Mouse (Mus musculus) stomach, embryonic 14.5 days (tissue): ENCODE measurements around the gene Tex26. TPM values are rescaled to one million over a fixed set of nuclear protein-coding genes. Genes with fewer than 3 reads are reported as not detected.

Experiments used
- ATAC-seq: fragments of 200-750 bp; cut with Nextera tagmentation; 2 replicates; pipeline ENCODE4 v1.8.0; 2017; ENCODE audit warnings: low read depth, moderate TSS enrichment; ENCODE audit not compliant: insufficient number of reproducible peaks, insufficient read depth, low FRiP score
- H3K27ac ChIP-seq: fragments of 300-500 bp; sonication (generic); 2 replicates; pipeline ENCODE4 v1.5.1; 2014; ENCODE audit warnings: mild to moderate bottlenecking, low read length, moderate library complexity, mixed read lengths
- H3K27me3 ChIP-seq: fragments of 300-500 bp; sonication (generic); 2 replicates; pipeline ENCODE4 v1.6.1; 2014; ENCODE audit warnings: low read length, control low read depth, mixed read lengths; ENCODE audit not compliant: control insufficient read depth, insufficient read depth
- H3K36me3 ChIP-seq: fragments of 300-500 bp; sonication (generic); 2 replicates; pipeline ENCODE4 v1.6.1; 2014; ENCODE audit warnings: mild to moderate bottlenecking, control low read depth, low read length, moderate library complexity, mixed read lengths; ENCODE audit not compliant: control insufficient read depth, insufficient read depth
- H3K4me1 ChIP-seq: fragments of 300-500 bp; sonication (generic); 2 replicates; pipeline ENCODE4 v1.6.1; 2014; ENCODE audit warnings: low read length, control low read depth, mixed read lengths; ENCODE audit not compliant: control insufficient read depth, insufficient read depth
- H3K4me2 ChIP-seq: fragments of 300-500 bp; sonication (generic); replicated peaks from 2 replicates; pipeline ENCODE4 v1.6.1; 2014; ENCODE audit warnings: low read depth, low read length, control low read depth
- H3K4me3 ChIP-seq: fragments of 300-500 bp; sonication (generic); 2 replicates; pipeline ENCODE4 v1.5.1; 2014; ENCODE audit warnings: low read depth, low read length, control low read depth
- H3K9ac ChIP-seq: fragments of 300-500 bp; sonication (generic); replicated peaks from 2 replicates; pipeline ENCODE4 v1.6.1; 2014; ENCODE audit warnings: low read depth, mild to moderate bottlenecking, control low read depth, low read length, moderate library complexity, mixed read lengths
- H3K9me3 ChIP-seq: fragments of 300-500 bp; sonication (generic); 2 replicates; pipeline ENCODE4 v1.6.1; 2016; ENCODE audit warnings: low read depth, low read length, control low read depth; ENCODE audit not compliant: control insufficient read depth
- WGBS: fragments of 180-500 bp; shearing (Covaris S2); extraction: QIAGEN DNeasy Blood & Tissue Kit; methylation state at CpG from one replicate; pipeline ENCODE4 v1.1.7; 2014; 5-methylcytosine and 5-hydroxymethylcytosine counted together
- polyA plus RNA-seq: library from polyadenylated mRNA; unstranded; fragments of >200 nt; fragmentation: Nextera tagmentation; extraction: Ambion mirVana; gene quantifications from 2 replicates; pipeline ENCODE4 v1.2.1, GENCODE M21; 2014

Gene Tex26
- polyA plus RNA-seq, 1 experiment from 2014 or later: 0.25 TPM

DNA sequence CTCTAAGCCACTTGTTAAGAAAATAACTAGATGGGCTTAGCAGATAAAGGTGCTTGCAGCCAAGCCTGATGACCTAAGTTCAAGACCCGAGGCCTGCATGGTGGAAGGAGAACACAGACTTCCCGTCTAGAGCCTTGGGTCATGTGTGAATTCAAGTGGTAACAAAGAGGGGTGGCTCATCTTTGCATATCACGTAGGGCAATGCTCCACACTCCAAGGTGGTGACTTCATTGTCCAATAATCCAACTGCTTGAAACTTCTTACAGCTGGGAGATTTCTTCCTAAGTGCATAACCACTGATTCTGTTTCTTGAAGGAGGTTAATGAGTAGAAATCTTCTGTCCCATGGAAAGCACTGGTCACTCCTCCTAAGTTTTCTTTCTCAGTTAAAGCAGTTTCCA is 22.6 kb downstream of the Tex26 start:
- Histone ChIP-seq H3K4me3 (no peak overlapping the region), H3K9ac (no peak overlapping the region), H3K4me1 (0 out of 2 replicates have a peak, but pooled peaks cover 11% of the 10 kb centered on the region), H3K27me3 (no peaks in the 10 kb centered on the region), H3K27ac (no peak overlapping the region), H3K36me3 (no peaks in the 10 kb centered on the region), H3K9me3 (no peaks in the 10 kb centered on the region), H3K4me2 (no peak overlapping the region)
- WGBS: 73% methylated on average over 3 of the region's 3 CpGs
- ATAC-seq: no peak

- 46% methylated on average over 5 of the region's 5 CpGs for WGBS
- Histone ChIP-seq H3K9ac (no peak overlapping the region), H3K4me2 (no peak overlapping the region), H3K4me1 (0 out of 2 replicates have a peak, but pooled peaks cover 11% of the 10 kb centered on the region), H3K9me3 (no peaks in the 10 kb centered on the region), H3K27ac (no peak overlapping the region), H3K36me3 (no peaks in the 10 kb centered on the region), H3K27me3 (no peaks in the 10 kb centered on the region), H3K4me3 (no peak overlapping the region)
- ATAC-seq: no peak
Observed at GRCm38 (mm10) chr5:149465305-149465704, 25.8 kb downstream of the Tex26 start.

DNA sequence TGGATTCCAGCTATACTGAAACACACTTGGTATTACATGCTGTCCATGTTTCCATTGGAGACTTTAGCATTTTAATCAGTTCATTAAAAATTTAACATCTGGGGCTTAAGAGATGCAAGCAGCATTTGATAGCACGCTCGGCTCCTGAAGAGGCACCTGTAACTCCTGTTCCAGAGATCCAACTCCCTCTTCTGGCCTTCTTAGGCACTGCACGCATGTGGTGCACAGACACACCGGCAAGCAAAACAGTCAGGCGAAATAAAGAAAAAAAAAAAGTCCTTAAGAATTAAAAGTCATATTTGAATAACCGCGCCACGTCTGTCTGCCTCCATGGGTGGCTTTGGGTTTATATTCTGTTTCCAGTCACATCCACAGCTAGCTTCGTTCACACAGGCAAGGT is 34.7 kb downstream of the Tex26 start:
- Histone ChIP-seq H3K4me2 (no peak overlapping the region), H3K27me3 (no peaks in the 10 kb centered on the region)
- WGBS: 96% methylated on average over 9 of the region's 9 CpGs

GRCm38 (mm10) chr5:149474701-149475468 is 35.4 kb downstream of the Tex26 start:
- Histone ChIP-seq H3K36me3 (no peaks in the 10 kb centered on the region), H3K4me2 (no peak overlapping the region), H3K4me1 (no peaks in the 10 kb centered on the region), H3K4me3 (no peak overlapping the region), H3K9me3 (no peaks in the 10 kb centered on the region), H3K9ac (no peak overlapping the region), H3K27me3 (no peaks in the 10 kb centered on the region), H3K27ac (no peak overlapping the region)
- WGBS: 93% methylated on average over 16 of the region's 16 CpGs
- no peak for ATAC-seq

More for the DNA sequence above, 34.7 kb downstream of the Tex26 start:
- ATAC-seq: no peak
- Histone ChIP-seq H3K4me1 (no peaks in the 10 kb centered on the region), H3K9ac (no peak overlapping the region), H3K27ac (no peak overlapping the region), H3K4me3 (no peak overlapping the region), H3K36me3 (no peaks in the 10 kb centered on the region), H3K9me3 (no peaks in the 10 kb centered on the region)

DNA sequence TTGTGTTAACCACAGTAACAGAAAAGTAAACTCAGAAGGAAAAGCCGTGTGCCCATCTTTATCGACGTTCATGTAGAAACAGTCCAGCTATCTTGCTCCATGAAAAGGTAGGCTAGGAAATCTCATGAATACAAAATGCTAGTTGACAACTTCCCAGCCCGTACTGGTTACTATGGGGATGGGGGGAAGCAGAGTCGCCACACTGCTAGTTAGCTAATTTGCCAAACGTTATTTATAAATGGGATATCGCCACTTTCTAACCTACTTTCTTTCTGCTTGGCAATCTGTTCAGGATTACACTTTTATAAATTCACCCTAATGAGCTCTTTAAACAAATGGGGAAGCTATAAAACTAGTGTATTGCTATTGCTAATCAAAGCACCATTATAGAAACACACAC is 42.5 kb downstream of the Tex26 start:
- H3K36me3 ChIP-seq: no peaks in the 10 kb centered on the region
- 87% methylated on average over 7 of the region's 7 CpGs for WGBS
- H3K4me3 ChIP-seq: no peak overlapping the region
- no peaks in the 10 kb centered on the region for H3K4me1 ChIP-seq
- no peak overlapping the region for H3K4me2 ChIP-seq
- H3K9me3 ChIP-seq: no peaks in the 10 kb centered on the region; the same call in 1 of the 2 replicates
- H3K9ac ChIP-seq: no peak overlapping the region
- no peak overlapping the region for H3K27ac ChIP-seq
- no peak for ATAC-seq
- no peaks in the 10 kb centered on the region for H3K27me3 ChIP-seq

- H3K4me3 ChIP-seq: no peak overlapping the region
- 65% methylated on average over 12 of the region's 12 CpGs for WGBS
Observed at GRCm38 (mm10) chr5:149483321-149484052, 44.0 kb downstream of the Tex26 start.

GRCm38 (mm10) chr5:149484270-149484669 is 44.8 kb downstream of the Tex26 start:
- Histone ChIP-seq H3K27me3 (no peaks in the 10 kb centered on the region), H3K27ac (no peak overlapping the region), H3K4me1 (no peaks in the 10 kb centered on the region), H3K9ac (no peak overlapping the region), H3K36me3 (no peaks in the 10 kb centered on the region), H3K4me3 (no peak overlapping the region), H3K9me3 (no peaks in the 10 kb centered on the region; the same call in 1 of the 2 replicates), H3K4me2 (no peak overlapping the region)
- 67% methylated on average over 12 of the region's 12 CpGs for WGBS
- ATAC-seq: no peak

More at GRCm38 (mm10) chr5:149483321-149484052, 44.0 kb downstream of the Tex26 start:
- H3K9ac ChIP-seq: no peak overlapping the region
- no peak for ATAC-seq
- H3K4me1 ChIP-seq: no peaks in the 10 kb centered on the region
- no peaks in the 10 kb centered on the region for H3K27me3 ChIP-seq
- H3K36me3 ChIP-seq: no peaks in the 10 kb centered on the region
- H3K27ac ChIP-seq: no peak overlapping the region
- no peak overlapping the region for H3K4me2 ChIP-seq
- H3K9me3 ChIP-seq: no peaks in the 10 kb centered on the region; the same call in 1 of the 2 replicates

- Histone ChIP-seq H3K9me3 (no peaks in the 10 kb centered on the region; the same call in 1 of the 2 replicates), H3K27me3 (no peaks in the 10 kb centered on the region), H3K4me2 (no peak overlapping the region), H3K4me1 (no peaks in the 10 kb centered on the region), H3K36me3 (no peaks in the 10 kb centered on the region), H3K4me3 (no peak overlapping the region), H3K27ac (no peak overlapping the region), H3K9ac (no peak overlapping the region)
- WGBS: 89% methylated on average over 6 of the region's 6 CpGs
- no peak for ATAC-seq
Observed at GRCm38 (mm10) chr5:149485447-149485846, 46.0 kb downstream of the Tex26 start.
